Mouse (Mus musculus): Measurements from ENCODE around the gene Lrrc8d.

DNA sequence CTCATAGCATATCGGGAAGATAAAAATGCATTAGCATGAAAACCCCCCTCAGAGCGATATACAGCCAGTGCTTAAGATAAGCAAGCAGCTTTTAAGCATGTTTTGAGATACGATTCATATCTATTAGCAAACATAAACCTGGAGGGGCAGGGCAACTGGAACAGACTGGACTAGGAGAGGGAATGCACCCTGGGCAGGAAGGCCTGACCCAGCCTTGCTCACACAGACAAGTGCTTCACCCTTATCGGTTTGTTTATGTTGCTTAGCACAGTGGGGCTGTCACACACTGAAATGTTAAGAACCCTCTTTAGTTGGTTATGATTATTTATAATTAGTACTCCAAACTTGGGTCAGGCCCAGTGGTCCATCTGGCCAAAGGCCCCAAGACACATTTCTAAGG is 125.1 kb downstream of the Lrrc8d start:
- TF ChIP-seq GATA1 (IDR thresholded peaks at IDR 0.05; ENCODE audit: borderline replicate concordance, low read length) (no peak), FLI1 (IDR thresholded peaks at IDR 0.05; ENCODE audit: low read length) (no peak)

Data from megakaryocyte, embryonic 14.5 days (primary cell).